Mouse (Mus musculus) forebrain, embryonic 16.5 days (tissue): ENCODE measurements around the gene Emc4. TPM values are rescaled to one million over a fixed set of nuclear protein-coding genes. Genes with fewer than 3 reads are reported as not detected.

Source experiments
- ATAC-seq: fragments of 200-750 bp; cut with Nextera tagmentation; 2 replicates; pipeline ENCODE4 v1.8.0; 2017; ENCODE audit warnings: mild to moderate bottlenecking, moderate library complexity
- H3K27ac ChIP-seq: fragments of 300-500 bp; sonication (generic); 2 replicates; pipeline ENCODE4 v1.5.1; 2014; ENCODE audit warnings: low read length, control low read depth
- H3K27me3 ChIP-seq: fragments of 300-500 bp; sonication (generic); replicated peaks from 2 replicates; pipeline ENCODE4 v1.6.1; 2014; ENCODE audit warnings: low read length; ENCODE audit not compliant: control insufficient read depth, insufficient read depth
- H3K36me3 ChIP-seq: fragments of 300-500 bp; sonication (generic); 2 replicates; pipeline ENCODE4 v1.6.1; 2014; ENCODE audit not compliant: control insufficient read depth, insufficient read depth
- H3K4me1 ChIP-seq: fragments of 300-500 bp; sonication (generic); replicated peaks from 2 replicates; pipeline ENCODE4 v1.6.1; 2014; ENCODE audit warnings: low read length; ENCODE audit not compliant: control insufficient read depth, insufficient read depth
- H3K4me2 ChIP-seq: fragments of 300-500 bp; sonication (generic); 2 replicates; pipeline ENCODE4 v1.6.1; 2014; ENCODE audit warnings: mild to moderate bottlenecking, low read length, control low read depth
- H3K4me3 ChIP-seq: fragments of 300-500 bp; sonication (generic); replicated peaks from 2 replicates; pipeline ENCODE4 v1.5.1; 2014; ENCODE audit warnings: mild to moderate bottlenecking, low read length, control low read depth
- H3K9ac ChIP-seq: fragments of 300-500 bp; sonication (generic); replicated peaks from 2 replicates; pipeline ENCODE4 v1.6.1; 2014; ENCODE audit warnings: low read depth, low read length, control low read depth
- H3K9me3 ChIP-seq: fragments of 300-500 bp; sonication (generic); 2 replicates; pipeline ENCODE4 v1.6.1; 2016; ENCODE audit warnings: low read length; ENCODE audit not compliant: control insufficient read depth
- WGBS: fragments of 180-500 bp; shearing (Covaris S2); extraction: QIAGEN DNeasy Blood & Tissue Kit; methylation state at CpG from one replicate; pipeline ENCODE4 v1.1.7; 2014; 5-methylcytosine and 5-hydroxymethylcytosine counted together
- polyA plus RNA-seq: library from polyadenylated mRNA; unstranded; fragments of >200 nt; fragmentation: Nextera tagmentation; extraction: Ambion mirVana; gene quantifications from 2 replicates; pipeline ENCODE4 v1.2.1, GENCODE M21; 2015

Gene Emc4
- polyA plus RNA-seq = 150 and 174 TPM in 2 replicates

DNA sequence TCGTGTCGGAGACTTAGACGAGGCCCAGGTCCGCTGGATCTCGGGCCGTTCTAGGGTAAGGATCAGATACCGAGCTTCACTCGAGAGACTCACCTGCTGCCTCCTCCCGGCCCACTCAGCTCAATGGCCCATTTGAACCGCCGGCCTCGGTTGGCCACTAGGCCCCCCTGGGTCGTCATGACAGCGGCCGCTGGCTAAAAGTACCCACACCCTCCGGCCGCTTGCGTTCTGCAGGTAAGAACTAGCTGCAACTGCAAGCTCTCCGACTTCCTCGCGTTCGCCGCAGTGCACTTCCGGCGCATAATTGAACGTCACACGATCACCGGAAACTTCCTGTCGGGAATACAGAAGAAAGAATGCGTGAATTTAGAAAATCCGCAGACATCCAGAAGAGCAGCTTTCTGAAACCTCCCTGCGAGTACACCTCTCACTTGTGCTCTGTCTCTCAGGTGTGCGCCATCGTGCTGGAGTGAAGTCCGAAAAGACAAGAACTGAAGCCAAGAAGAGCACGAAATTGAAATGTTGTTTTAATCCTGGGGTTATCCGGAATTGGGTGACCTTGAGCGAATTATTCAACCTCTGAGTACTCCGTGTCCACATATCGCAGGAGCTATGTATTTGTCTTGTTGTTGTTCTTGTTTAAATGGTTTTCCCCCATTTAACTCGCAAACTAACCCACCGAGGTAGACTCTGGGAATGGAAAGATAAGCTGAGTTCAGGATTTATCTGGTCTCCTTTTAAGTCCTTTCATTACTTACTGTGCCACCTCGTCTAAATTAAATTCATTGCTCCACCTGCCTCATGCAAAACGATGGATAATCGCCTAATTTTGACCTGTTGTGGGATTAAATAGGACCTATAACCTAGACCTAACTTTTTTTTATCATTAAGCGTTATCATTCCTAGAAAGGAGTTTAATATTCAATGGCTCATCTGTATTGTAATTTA is at the start of gene Emc4:
Gene Emc4, minus strand, starts transcription at position 302 of the 948 bp plus-strand sequence.
- H3K27ac ChIP-seq = peak within 1 kb of the TSS; percentile 91
- no peaks in the 10 kb centered on the region for H3K9me3 ChIP-seq
- peak within 1 kb of the TSS; percentile 76 for H3K9ac ChIP-seq
- peak within 1 kb of the TSS; percentile 88 for H3K4me2 ChIP-seq
- ATAC-seq = peak; percentile 91
- H3K4me1 ChIP-seq = peaks cover 15% of the 10 kb centered on the region
- no peaks in the 10 kb centered on the region for H3K27me3 ChIP-seq
- peak within 1 kb of the TSS; percentile 57 for H3K4me3 ChIP-seq
- WGBS = 1% methylated on average over 46 of the region's 46 CpGs
- no peaks in the 10 kb centered on the region for H3K36me3 ChIP-seq

DNA sequence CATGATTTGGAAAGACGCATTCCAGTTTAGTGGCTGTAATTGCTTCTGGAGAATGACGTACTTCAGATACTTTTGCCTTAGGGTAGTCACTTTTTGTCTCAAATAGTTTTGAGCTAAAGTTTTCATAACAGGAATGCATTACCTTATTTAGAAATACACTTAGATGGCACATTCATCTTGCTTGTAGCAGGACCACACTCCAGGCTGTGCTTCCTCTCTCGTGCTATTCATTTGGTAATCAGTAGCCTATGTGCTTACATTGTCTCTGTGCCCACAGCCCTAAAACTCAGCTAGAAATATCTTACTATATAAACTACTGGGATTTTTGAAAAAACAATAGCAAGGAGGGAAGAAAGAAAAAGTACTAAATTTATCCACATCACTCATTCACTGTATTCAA is 39.2 kb upstream of the Emc4 start:
- peaks cover 18% of the 10 kb centered on the region for H3K36me3 ChIP-seq
- no peaks in the 10 kb centered on the region for H3K27me3 ChIP-seq
- H3K4me3 ChIP-seq = no peak overlapping the region
- H3K4me1 ChIP-seq = no peaks in the 10 kb centered on the region
- no peak overlapping the region for H3K9ac ChIP-seq
- no peak overlapping the region for H3K4me2 ChIP-seq
- ATAC-seq = no peak
- WGBS = 86% methylated on average over 3 of the region's 3 CpGs
- no peaks in the 10 kb centered on the region for H3K9me3 ChIP-seq
- H3K27ac ChIP-seq = no peak overlapping the region

DNA sequence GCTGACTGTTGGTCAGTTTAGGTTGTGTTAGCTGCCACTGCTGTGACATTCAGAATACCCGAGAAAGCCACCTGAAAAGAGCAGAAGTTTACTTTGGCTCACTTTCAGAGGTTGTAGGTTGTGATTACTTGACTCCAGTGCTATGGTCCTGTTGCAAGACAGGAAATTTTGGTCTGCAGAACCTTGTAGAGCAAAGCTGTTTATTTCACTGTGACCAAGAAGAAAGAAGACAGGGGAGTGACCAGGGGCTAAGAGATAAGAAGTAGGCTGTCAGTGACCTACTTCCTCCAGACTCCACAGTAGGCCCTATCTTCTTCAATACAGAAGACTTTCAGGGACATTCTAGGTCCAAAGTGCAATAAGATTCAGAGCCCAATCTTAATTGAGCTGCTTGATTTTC is 28.8 kb upstream of the Emc4 start:
- H3K36me3 ChIP-seq = no peaks in the 10 kb centered on the region
- WGBS = 93% methylated on average over 1 of the region's 1 CpGs
- ATAC-seq = no peak

DNA sequence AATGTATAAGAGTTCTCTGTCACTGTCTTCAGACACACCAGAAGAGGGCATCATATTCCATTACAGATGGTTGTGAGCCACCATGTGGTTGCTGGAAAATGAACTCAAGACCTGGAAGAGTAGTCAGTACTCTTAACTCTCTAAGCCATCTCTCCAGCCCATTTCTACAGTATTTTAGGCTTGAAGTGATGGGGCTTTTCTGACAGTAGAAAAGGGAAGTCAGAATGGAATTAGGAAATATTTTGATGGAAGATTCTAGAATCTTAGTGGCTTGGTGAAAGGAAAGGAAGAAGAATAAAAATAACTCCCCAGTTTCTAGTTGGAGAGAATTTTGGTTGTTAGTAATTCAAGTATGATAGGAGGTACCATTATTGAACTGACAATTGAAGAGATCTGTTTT is 26.1 kb upstream of the Emc4 start:
- no peak for ATAC-seq
- Histone ChIP-seq H3K36me3 (no peaks in the 10 kb centered on the region), H3K4me1 (peaks cover 4% of the 10 kb centered on the region; the same call in 1 of the 2 replicates), H3K4me3 (no peak overlapping the region), H3K27ac (no peak overlapping the region), H3K9me3 (no peaks in the 10 kb centered on the region), H3K9ac (no peak overlapping the region), H3K4me2 (no peak overlapping the region), H3K27me3 (no peaks in the 10 kb centered on the region)

More for the DNA sequence above, 28.8 kb upstream of the Emc4 start:
- Histone ChIP-seq H3K4me1 (no peaks in the 10 kb centered on the region), H3K4me3 (no peak overlapping the region), H3K9me3 (no peaks in the 10 kb centered on the region), H3K27ac (no peak overlapping the region), H3K9ac (no peak overlapping the region), H3K4me2 (no peak overlapping the region), H3K27me3 (no peaks in the 10 kb centered on the region)

DNA sequence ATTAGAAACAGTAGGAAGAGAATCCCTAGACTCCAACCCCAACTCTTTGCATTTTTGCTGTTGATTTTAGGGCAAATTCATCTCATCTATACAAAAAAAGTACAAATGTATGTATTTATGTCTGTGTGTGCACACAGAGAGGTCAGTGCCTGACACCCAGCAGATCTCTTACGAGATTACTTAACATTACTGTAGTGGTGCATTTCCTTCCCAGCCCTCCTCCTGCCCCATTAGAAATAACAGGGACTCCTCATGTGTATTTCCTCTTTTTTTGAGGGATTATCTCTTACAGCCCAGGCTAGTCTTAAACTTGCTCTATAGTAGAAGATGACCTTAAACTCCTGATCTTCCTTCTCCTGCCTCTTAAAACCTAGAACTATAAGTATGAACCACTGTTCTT is 24.9 kb upstream of the Emc4 start:
- Histone ChIP-seq H3K9ac (no peak overlapping the region), H3K4me2 (no peak overlapping the region), H3K4me3 (no peak overlapping the region), H3K27ac (no peak overlapping the region), H3K36me3 (no peaks in the 10 kb centered on the region), H3K9me3 (no peaks in the 10 kb centered on the region), H3K27me3 (no peaks in the 10 kb centered on the region), H3K4me1 (peaks cover 4% of the 10 kb centered on the region; the same call in 1 of the 2 replicates)
- no peak for ATAC-seq
- 96% methylated on average over 1 of the region's 1 CpGs for WGBS

DNA sequence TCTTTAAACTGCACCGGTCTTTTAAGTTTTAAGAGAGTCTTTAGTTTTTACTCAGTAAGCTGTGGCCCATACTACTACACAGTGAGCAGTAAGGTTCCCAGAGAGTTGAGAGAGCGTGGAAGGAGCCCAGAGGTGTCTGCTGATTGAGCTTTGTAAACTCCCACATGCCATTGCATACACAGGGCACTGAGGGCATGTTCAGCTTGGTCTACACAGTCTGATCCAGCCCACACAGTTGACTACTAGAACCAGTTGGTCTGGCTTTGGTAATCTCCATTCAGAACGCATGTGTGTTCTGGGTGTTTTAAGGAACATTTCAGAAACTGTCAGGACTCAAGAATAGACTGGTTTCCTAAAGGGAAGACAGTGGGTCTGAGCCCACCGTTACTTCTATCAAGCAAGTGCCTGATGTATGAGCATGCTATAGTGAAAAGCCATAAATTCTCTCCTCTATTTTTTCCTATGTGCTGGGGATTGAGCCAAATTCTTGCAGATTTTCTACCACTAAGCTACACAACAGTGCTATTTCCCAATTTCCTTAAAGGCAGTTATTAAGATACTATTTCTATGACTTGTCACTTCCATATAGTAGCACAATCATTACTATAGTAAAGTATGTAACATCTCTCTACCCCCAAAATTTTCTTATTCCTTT is 23.6 kb upstream of the Emc4 start:
- no peak for ATAC-seq
- Histone ChIP-seq H3K27me3 (no peaks in the 10 kb centered on the region), H3K9me3 (no peaks in the 10 kb centered on the region), H3K27ac (no peak overlapping the region), H3K4me1 (peaks cover 4% of the 10 kb centered on the region; the same call in 1 of the 2 replicates), H3K36me3 (no peaks in the 10 kb centered on the region), H3K4me3 (no peak overlapping the region), H3K9ac (no peak overlapping the region), H3K4me2 (no peak overlapping the region)
- 93% methylated on average over 4 of the region's 4 CpGs for WGBS

DNA sequence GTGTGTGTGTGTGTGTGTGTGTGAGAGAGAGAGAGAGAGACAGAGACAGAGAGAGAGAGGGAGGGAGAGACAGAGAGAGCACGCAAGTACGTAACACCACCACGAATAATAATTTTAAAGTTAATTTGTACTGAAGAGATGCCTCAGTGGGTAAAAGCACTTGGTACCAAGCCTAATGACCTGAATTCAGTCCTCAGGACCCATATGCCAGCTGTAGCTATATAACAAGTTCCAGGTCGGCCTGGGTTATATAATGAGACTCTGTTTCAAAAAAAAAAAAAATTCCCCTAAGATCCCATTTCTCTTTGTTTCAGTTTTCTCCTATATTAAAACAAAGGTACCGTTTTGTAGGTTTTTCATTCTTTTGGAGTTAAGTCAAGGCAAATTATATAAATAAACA is 23.0 kb upstream of the Emc4 start:
- Histone ChIP-seq H3K9ac (no peak overlapping the region), H3K4me2 (no peak overlapping the region), H3K27me3 (no peaks in the 10 kb centered on the region), H3K4me1 (peaks cover 4% of the 10 kb centered on the region; the same call in 1 of the 2 replicates), H3K9me3 (no peaks in the 10 kb centered on the region), H3K36me3 (no peaks in the 10 kb centered on the region), H3K4me3 (no peak overlapping the region), H3K27ac (no peak overlapping the region)
- ATAC-seq = no peak
- WGBS = 87% methylated on average over 5 of the region's 5 CpGs

DNA sequence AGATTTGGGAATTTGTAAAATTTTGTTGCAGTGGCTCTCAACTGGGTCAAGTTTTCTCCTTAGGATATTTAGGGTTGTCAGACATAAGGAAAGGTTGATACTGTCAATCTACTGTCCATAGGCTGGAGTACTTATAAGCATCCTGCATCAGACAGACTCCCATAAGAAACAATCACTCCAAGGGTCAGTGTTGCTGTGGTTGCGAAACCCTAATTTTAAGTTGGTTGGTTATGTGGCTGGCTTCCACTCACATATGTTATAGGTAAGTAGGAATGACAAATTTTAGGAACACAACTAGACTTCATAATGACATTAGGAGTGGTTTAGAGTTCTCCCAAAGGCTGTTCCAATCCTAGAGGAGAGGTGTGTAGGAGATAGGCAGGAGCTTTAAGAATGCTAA is 13.4 kb upstream of the Emc4 start:
- Histone ChIP-seq H3K9ac (no peak overlapping the region), H3K9me3 (no peaks in the 10 kb centered on the region), H3K4me3 (no peak overlapping the region), H3K36me3 (no peaks in the 10 kb centered on the region), H3K4me1 (peaks cover 12% of the 10 kb centered on the region), H3K4me2 (no peak overlapping the region), H3K27me3 (no peaks in the 10 kb centered on the region), H3K27ac (no peak overlapping the region)
- 100% methylated on average over 1 of the region's 1 CpGs for WGBS
- ATAC-seq = no peak

DNA sequence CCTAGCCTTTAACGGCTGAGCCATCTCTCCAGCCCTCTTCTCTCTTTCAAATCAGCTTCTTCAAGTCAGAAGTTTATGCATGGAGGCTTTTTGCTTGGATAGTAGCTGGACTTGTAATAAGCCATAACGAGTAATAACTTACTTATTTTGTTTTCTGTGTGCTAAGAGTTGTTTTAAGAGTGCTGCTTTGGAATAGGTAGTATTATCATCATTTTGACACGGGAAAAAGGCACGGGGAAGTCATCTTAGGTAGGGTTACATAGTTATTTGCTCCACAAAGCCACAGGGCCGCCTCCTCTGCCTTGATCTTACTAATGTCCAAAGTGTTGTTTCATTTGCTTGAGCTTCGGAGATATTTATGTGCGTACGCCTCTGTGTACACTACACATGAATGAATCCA is 12.3 kb upstream of the Emc4 start:
- ATAC-seq = no peak
- WGBS = 45% methylated on average over 8 of the region's 8 CpGs

More for the DNA sequence above, 12.3 kb upstream of the Emc4 start:
- Histone ChIP-seq H3K4me1 (peaks cover 12% of the 10 kb centered on the region), H3K4me3 (peak overlapping the region; percentile 98), H3K27ac (no peak overlapping the region), H3K9me3 (no peaks in the 10 kb centered on the region), H3K36me3 (no peaks in the 10 kb centered on the region), H3K9ac (peak overlapping the region; percentile 99), H3K4me2 (peak overlapping the region; percentile 70), H3K27me3 (no peaks in the 10 kb centered on the region)
